Mouse (Mus musculus): ENCODE results near the gene Sh2d4b. TPM values are rescaled to one million over a fixed set of nuclear protein-coding genes. Genes with fewer than 3 reads are reported as not detected.

The Sh2d4b gene
- polyA plus RNA-seq, 1 experiment from 2014 or later = 0.79 TPM

- H3K4me2 ChIP-seq = no peak overlapping the region
- H3K27me3 ChIP-seq (ENCODE audit: insufficient read depth, low read length) = no peaks in the 10 kb centered on the region
- no peak for TF ChIP-seq CTCF (IDR thresholded peaks at IDR 0.05; ENCODE audit: low read depth)
- DNase-seq (no peak), ATAC-seq (ENCODE audit: insufficient read depth) (no peak)
- H3K27ac ChIP-seq (ENCODE audit: low read depth) = no peak overlapping the region
- WGBS = 96% methylated on average over 1 of the region's 1 CpGs
- H3K36me3 ChIP-seq (ENCODE audit: insufficient read depth) = peaks cover 17% of the 10 kb centered on the region; the same call in 1 of the 2 replicates
- no peak overlapping the region for H3K9ac ChIP-seq
- H3K4me1 ChIP-seq (ENCODE audit: insufficient read depth) = 0 out of 2 replicates have a peak, but pooled peaks cover 4% of the 10 kb centered on the region
- H3K9me3 ChIP-seq (ENCODE audit: low read depth, low read length) = no peaks in the 10 kb centered on the region
- H3K4me3 ChIP-seq (ENCODE audit: low read depth, low read length) = no peak overlapping the region
Measured at GRCm38 (mm10) chr14:40921241-40921640, 28.2 kb upstream of the Sh2d4b start.

DNA sequence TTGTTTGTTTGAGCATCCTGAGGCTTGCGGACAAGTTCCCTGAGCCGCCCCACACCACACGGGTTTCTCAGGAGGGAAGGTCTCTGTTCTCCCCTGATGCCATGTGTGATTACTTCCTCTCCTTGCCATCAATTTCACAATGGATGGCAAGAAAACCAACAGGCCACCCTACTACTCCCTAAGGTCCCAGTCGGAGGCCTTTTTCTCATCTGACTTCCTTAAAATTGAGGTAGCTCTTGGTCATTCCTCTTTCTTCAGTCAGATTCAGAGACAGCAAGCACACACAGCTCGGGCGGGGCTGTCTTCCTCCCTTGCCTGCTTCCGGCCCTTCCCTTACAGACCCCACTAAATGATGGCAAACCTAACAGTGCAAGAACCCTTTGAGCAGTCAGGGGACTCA is 26.5 kb upstream of the Sh2d4b start:
- Histone ChIP-seq H3K9ac (no peak overlapping the region), H3K27ac (ENCODE audit: low read depth) (no peak overlapping the region), H3K9me3 (ENCODE audit: low read depth, low read length) (no peaks in the 10 kb centered on the region), H3K36me3 (ENCODE audit: insufficient read depth) (peaks cover 31% of the 10 kb centered on the region), H3K4me3 (ENCODE audit: low read depth, low read length) (no peak overlapping the region), H3K27me3 (ENCODE audit: insufficient read depth, low read length) (no peaks in the 10 kb centered on the region), H3K4me2 (no peak overlapping the region), H3K4me1 (ENCODE audit: insufficient read depth) (0 out of 2 replicates have a peak, but pooled peaks cover 3% of the 10 kb centered on the region)
- DNase-seq = no peak
- no peak for TF ChIP-seq CTCF (IDR thresholded peaks at IDR 0.05; ENCODE audit: low read depth)
- WGBS = 81% methylated on average over 7 of the region's 7 CpGs
- no peak for ATAC-seq (ENCODE audit: insufficient read depth)

DNA sequence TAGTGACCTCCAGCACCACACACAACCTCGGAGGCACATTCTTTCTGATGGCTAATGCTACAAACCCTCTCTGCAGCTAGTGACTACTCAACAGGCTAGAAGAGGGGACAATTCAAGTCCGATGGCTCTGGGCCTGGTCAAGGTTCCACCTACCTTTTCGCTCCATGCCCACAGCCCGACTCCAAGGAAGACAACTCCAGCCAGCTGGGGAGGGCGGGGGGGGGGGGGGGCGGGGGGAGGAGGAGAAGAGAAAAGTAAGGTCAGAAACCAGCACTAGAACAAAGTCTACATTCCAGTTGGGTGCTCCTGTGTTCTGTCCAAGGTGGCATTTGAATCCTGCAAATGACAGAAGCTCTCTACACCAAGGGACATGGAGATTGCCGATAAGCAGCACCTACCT is 25.4 kb upstream of the Sh2d4b start:
- ATAC-seq (ENCODE audit: insufficient read depth) (no peak), DNase-seq (no peak)
- TF ChIP-seq CTCF (IDR thresholded peaks at IDR 0.05; ENCODE audit: low read depth) = no peak
- WGBS = 56% methylated on average over 7 of the region's 7 CpGs
- no peak overlapping the region for H3K27ac ChIP-seq (ENCODE audit: low read depth)
- H3K9me3 ChIP-seq (ENCODE audit: low read depth, low read length) = no peaks in the 10 kb centered on the region
- peaks cover 42% of the 10 kb centered on the region for H3K36me3 ChIP-seq (ENCODE audit: insufficient read depth)
- no peaks in the 10 kb centered on the region for H3K4me1 ChIP-seq (ENCODE audit: insufficient read depth)
- H3K4me2 ChIP-seq = no peak overlapping the region
- H3K9ac ChIP-seq = no peak overlapping the region
- no peak overlapping the region for H3K4me3 ChIP-seq (ENCODE audit: low read depth, low read length)
- no peaks in the 10 kb centered on the region for H3K27me3 ChIP-seq (ENCODE audit: insufficient read depth, low read length)

GRCm38 (mm10) chr14:40917632-40918031 is 24.6 kb upstream of the Sh2d4b start:
- H3K9ac ChIP-seq = no peak overlapping the region
- H3K27ac ChIP-seq (ENCODE audit: low read depth) = no peak overlapping the region
- ATAC-seq (ENCODE audit: insufficient read depth) = peak; percentile 54

DNA sequence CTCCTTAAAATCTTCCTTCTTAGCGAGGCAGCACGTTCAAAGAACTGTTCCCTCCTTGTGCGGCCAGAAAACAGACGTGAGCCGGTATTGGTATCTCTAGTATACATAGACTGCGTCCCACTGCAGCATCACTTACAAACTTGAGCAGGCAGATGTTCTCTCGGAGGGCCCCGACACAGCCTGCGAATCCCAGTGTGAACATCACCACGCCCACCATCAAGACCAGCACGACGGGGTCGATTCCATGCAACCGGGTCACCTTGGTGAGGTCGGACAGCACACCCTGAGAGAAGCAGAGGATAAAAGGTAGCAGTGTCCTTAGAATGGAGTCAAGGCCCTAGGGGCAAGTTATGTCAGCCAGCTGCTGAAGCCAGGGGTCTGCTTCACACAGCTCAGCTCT is 23.6 kb upstream of the Sh2d4b start:
- H3K4me1 ChIP-seq (ENCODE audit: insufficient read depth) = no peaks in the 10 kb centered on the region
- DNase-seq = no peak
- no peak overlapping the region for H3K27ac ChIP-seq (ENCODE audit: low read depth)
- H3K4me2 ChIP-seq = no peak overlapping the region
- WGBS = 89% methylated on average over 15 of the region's 15 CpGs
- H3K27me3 ChIP-seq (ENCODE audit: insufficient read depth, low read length) = no peaks in the 10 kb centered on the region
- no peak for ATAC-seq (ENCODE audit: insufficient read depth)
- peaks cover 50% of the 10 kb centered on the region for H3K36me3 ChIP-seq (ENCODE audit: insufficient read depth)
- TF ChIP-seq CTCF (IDR thresholded peaks at IDR 0.05; ENCODE audit: low read depth) = no peak
- H3K4me3 ChIP-seq (ENCODE audit: low read depth, low read length) = no peak overlapping the region
- no peaks in the 10 kb centered on the region for H3K9me3 ChIP-seq (ENCODE audit: low read depth, low read length)
- no peak overlapping the region for H3K9ac ChIP-seq

More at GRCm38 (mm10) chr14:40917632-40918031, 24.6 kb upstream of the Sh2d4b start:
- Histone ChIP-seq H3K4me2 (no peak overlapping the region), H3K9me3 (ENCODE audit: low read depth, low read length) (no peaks in the 10 kb centered on the region), H3K4me3 (ENCODE audit: low read depth, low read length) (no peak overlapping the region), H3K36me3 (ENCODE audit: insufficient read depth) (peaks cover 50% of the 10 kb centered on the region), H3K4me1 (ENCODE audit: insufficient read depth) (no peaks in the 10 kb centered on the region), H3K27me3 (ENCODE audit: insufficient read depth, low read length) (no peaks in the 10 kb centered on the region)
- TF ChIP-seq CTCF (IDR thresholded peaks at IDR 0.05; ENCODE audit: low read depth) = peak; percentile 98
- WGBS = 0% methylated on average over 1 of the region's 1 CpGs
- peak; percentile 96 for DNase-seq

GRCm38 (mm10) chr14:40915838-40916237 is 22.8 kb upstream of the Sh2d4b start:
- H3K27ac ChIP-seq (ENCODE audit: low read depth) = no peak overlapping the region
- H3K4me2 ChIP-seq = no peak overlapping the region
- no peak for DNase-seq
- H3K4me3 ChIP-seq (ENCODE audit: low read depth, low read length) = no peak overlapping the region
- no peak for TF ChIP-seq CTCF (IDR thresholded peaks at IDR 0.05; ENCODE audit: low read depth)
- no peak overlapping the region for H3K9ac ChIP-seq
- no peak for ATAC-seq (ENCODE audit: insufficient read depth)
- WGBS = 80% methylated on average over 8 of the region's 8 CpGs
- H3K9me3 ChIP-seq (ENCODE audit: low read depth, low read length) = no peaks in the 10 kb centered on the region
- H3K27me3 ChIP-seq (ENCODE audit: insufficient read depth, low read length) = no peaks in the 10 kb centered on the region
- peaks cover 58% of the 10 kb centered on the region for H3K36me3 ChIP-seq (ENCODE audit: insufficient read depth)
- no peaks in the 10 kb centered on the region for H3K4me1 ChIP-seq (ENCODE audit: insufficient read depth)

- H3K4me3 ChIP-seq (ENCODE audit: low read depth, low read length) = no peak overlapping the region
- ATAC-seq (ENCODE audit: insufficient read depth) (peak; percentile 35; the same call in 1 of the 2 replicates), DNase-seq (peak; percentile 43)
- no peak for TF ChIP-seq CTCF (IDR thresholded peaks at IDR 0.05; ENCODE audit: low read depth)
- peak overlapping the region; percentile 27; the same call in 1 of the 2 replicates for H3K27ac ChIP-seq (ENCODE audit: low read depth)
- no peaks in the 10 kb centered on the region for H3K4me1 ChIP-seq (ENCODE audit: insufficient read depth)
- H3K9ac ChIP-seq = no peak overlapping the region
- H3K36me3 ChIP-seq (ENCODE audit: insufficient read depth) = peaks cover 70% of the 10 kb centered on the region
- no peaks in the 10 kb centered on the region for H3K9me3 ChIP-seq (ENCODE audit: low read depth, low read length)
- WGBS = 59% methylated on average over 3 of the region's 3 CpGs
- no peaks in the 10 kb centered on the region for H3K27me3 ChIP-seq (ENCODE audit: insufficient read depth, low read length)
- no peak overlapping the region for H3K4me2 ChIP-seq
Measured at GRCm38 (mm10) chr14:40914701-40915100, 21.6 kb upstream of the Sh2d4b start.

DNA sequence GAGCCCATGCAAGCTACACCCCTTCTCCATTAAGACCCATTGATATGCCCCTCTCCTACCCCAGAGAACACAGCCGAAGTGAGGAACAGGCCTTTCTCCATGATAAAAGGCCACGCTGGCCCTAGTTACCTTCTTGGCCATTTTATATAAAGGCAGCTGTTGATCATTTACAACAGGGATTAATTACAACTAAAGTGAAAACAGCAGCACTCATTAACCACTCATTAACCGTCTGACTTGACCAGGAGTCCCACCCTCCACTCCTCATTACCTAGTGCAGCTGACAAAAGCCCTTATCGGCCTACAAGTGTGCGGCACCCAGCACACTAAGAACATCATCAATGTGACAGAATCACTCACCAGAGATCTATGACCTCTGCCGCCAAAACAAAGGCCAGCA is 20.6 kb upstream of the Sh2d4b start:
- TF ChIP-seq CTCF (IDR thresholded peaks at IDR 0.05; ENCODE audit: low read depth) = no peak
- H3K27ac ChIP-seq (ENCODE audit: low read depth) = no peak overlapping the region
- no peak overlapping the region for H3K9ac ChIP-seq
- H3K9me3 ChIP-seq (ENCODE audit: low read depth, low read length) = no peaks in the 10 kb centered on the region
- DNase-seq (no peak), ATAC-seq (ENCODE audit: insufficient read depth) (no peak)
- H3K4me3 ChIP-seq (ENCODE audit: low read depth, low read length) = no peak overlapping the region
- 78% methylated on average over 6 of the region's 6 CpGs for WGBS
- H3K27me3 ChIP-seq (ENCODE audit: insufficient read depth, low read length) = no peaks in the 10 kb centered on the region
- H3K4me1 ChIP-seq (ENCODE audit: insufficient read depth) = no peaks in the 10 kb centered on the region
- no peak overlapping the region for H3K4me2 ChIP-seq
- H3K36me3 ChIP-seq (ENCODE audit: insufficient read depth) = peaks cover 77% of the 10 kb centered on the region
